Mouse (Mus musculus) bone marrow macrophage, adult 2 months (primary cell): ENCODE data around the gene Zbtb16. TPM values are rescaled to one million over a fixed set of nuclear protein-coding genes. Genes with fewer than 3 reads are reported as not detected.

Experiments
- H3K27ac ChIP-seq: 2 replicates; pipeline ENCODE4 v1.5.1; 2012; ENCODE audit warnings: low read depth, low read length; ENCODE audit not compliant: insufficient read depth
- H3K4me1 ChIP-seq: 2 replicates; pipeline ENCODE4 v1.6.1; 2012; ENCODE audit warnings: low read length; ENCODE audit not compliant: control insufficient read depth, insufficient read depth
- H3K4me3 ChIP-seq: 2 replicates; pipeline ENCODE4 v1.5.1; 2012; ENCODE audit warnings: mild to moderate bottlenecking, low read length, moderate library complexity; ENCODE audit not compliant: insufficient read depth
- CTCF ChIP-seq: IDR thresholded peaks from 2 replicates; pipeline ENCODE4 v1.5.1; 2012; ENCODE audit warnings: low read depth, mild to moderate bottlenecking, low read length, moderate library complexity
- POLR2A ChIP-seq: IDR thresholded peaks from 2 replicates; pipeline ENCODE4 v1.6.1; 2012; ENCODE audit warnings: mild to moderate bottlenecking, low read depth, low read length, borderline replicate concordance
- polyA plus RNA-seq: library from polyadenylated mRNA; stranded (reverse); fragments of >200 nt; gene quantifications from 2 replicates; pipeline ENCODE4 v1.2.4, GENCODE M21; 2012; ENCODE audit not compliant: missing spikeins, insufficient read depth, insufficient read length

Zbtb16 gene
- polyA plus RNA-seq, 1 experiment, result 2.9 TPM

DNA sequence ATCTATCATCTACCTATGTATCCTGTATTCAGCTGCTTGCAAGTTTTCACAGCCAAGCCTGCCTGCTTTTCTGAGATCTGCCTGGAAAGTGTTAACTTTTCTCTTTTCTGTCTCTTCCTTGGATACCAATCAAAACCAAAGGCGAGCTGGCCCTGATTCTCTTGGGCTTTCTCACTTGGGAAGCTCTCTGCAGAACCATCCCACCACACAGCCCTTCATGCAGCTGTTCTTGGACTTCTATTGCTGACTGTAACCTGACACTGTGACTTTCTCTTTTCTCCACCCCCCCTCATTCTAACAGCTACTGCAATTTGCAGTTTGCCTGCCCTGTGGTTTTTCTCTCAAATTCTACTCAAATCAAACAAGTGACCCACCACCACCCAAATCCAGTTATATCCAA lies 225.0 kb downstream of the Zbtb16 start:
- no peaks in the 10 kb centered on the region for H3K4me1 ChIP-seq
- no peak for TF ChIP-seq CTCF
- H3K4me3 ChIP-seq, result no peak overlapping the region
- H3K27ac ChIP-seq, result no peak overlapping the region

DNA sequence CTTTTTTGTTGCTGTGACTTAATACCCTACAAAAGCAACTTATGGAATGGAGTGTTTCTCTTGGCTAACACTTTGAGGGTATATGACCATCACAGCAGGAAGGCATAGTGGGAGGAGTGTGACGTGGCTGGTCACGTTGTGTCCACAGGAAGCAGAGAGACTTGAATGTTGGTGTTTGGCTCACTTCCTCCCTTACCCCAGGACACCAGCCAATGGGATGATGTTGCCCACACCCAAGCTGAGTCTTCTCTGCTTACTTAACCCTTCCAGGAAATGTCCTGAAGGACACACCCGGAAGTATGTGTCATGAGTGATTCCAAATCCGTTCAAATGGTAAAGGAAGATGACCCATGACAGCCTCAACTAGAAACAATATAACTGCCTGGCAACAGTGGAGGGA lies 226.3 kb downstream of the Zbtb16 start:
- Histone ChIP-seq H3K4me3 (no peak overlapping the region), H3K4me1 (no peaks in the 10 kb centered on the region), H3K27ac (no peak overlapping the region)
- no peak for TF ChIP-seq CTCF
- no peak for TF ChIP-seq POLR2A

DNA sequence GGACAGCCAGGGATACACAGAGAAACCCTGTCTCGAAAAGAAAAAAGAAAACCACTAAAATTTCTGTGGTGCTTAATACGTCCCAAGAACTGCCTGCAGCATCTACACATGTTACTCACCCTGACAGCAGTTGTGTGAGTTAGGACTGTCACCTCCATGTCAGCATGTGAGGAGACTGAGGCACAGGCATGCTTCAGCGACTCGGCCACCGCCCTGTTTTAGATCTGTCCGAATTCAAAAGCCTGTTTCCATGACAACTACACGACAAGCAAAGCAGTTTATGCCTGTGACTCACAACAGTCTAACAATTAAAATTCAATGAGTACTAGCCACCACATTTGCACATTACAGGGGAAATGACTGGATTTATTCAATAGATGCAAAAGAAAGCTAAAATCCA lies 228.6 kb downstream of the Zbtb16 start:
- H3K4me3 ChIP-seq, result no peak overlapping the region
- H3K27ac ChIP-seq, result no peak overlapping the region
- no peaks in the 10 kb centered on the region for H3K4me1 ChIP-seq
- no peak for TF ChIP-seq POLR2A
- no peak for TF ChIP-seq CTCF

DNA sequence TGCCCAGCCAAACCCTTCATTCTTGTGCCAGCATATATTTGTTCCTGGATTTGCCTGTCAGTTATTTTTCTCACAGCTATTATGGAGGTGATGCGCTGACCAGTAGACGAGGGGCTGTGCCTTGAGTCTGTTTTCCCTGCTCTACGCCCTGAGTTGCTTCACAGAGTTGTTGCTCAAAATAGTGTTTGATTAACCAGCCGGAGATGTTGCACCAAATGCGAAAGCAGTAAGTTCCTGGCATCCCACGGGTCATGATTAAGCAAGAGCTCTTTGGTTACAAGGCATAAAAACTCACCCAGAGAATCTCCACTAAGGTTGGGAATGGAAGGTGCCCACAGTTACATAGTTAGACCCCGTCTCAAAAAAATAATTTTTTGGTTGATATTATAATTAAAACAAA lies 229.9 kb downstream of the Zbtb16 start:
- TF ChIP-seq POLR2A, result no peak
- no peak for TF ChIP-seq CTCF
- Histone ChIP-seq H3K4me3 (no peak overlapping the region), H3K4me1 (no peaks in the 10 kb centered on the region), H3K27ac (no peak overlapping the region)

DNA sequence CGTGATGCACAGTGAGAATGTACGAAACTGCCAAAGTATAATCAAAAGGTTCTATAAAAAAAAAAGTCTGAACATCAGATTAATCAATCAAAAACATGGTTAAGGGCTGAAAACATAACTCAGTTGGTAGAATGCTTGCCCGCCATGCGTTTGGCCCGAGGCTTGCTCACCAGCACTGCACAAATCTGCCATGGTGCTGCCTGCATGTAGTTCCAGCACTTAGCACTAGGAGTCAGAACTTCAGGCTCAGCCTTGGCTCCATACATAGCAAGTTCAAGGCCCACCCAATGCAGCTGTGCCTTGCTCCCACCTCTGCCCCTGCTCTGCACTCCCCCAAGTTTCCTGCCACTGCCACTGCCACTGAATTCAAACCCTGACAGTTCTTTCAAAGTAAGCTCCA lies 230.3 kb downstream of the Zbtb16 start:
- no peak overlapping the region for H3K27ac ChIP-seq
- no peaks in the 10 kb centered on the region for H3K4me1 ChIP-seq
- TF ChIP-seq CTCF (no peak), POLR2A (no peak)
- H3K4me3 ChIP-seq, result no peak overlapping the region

DNA sequence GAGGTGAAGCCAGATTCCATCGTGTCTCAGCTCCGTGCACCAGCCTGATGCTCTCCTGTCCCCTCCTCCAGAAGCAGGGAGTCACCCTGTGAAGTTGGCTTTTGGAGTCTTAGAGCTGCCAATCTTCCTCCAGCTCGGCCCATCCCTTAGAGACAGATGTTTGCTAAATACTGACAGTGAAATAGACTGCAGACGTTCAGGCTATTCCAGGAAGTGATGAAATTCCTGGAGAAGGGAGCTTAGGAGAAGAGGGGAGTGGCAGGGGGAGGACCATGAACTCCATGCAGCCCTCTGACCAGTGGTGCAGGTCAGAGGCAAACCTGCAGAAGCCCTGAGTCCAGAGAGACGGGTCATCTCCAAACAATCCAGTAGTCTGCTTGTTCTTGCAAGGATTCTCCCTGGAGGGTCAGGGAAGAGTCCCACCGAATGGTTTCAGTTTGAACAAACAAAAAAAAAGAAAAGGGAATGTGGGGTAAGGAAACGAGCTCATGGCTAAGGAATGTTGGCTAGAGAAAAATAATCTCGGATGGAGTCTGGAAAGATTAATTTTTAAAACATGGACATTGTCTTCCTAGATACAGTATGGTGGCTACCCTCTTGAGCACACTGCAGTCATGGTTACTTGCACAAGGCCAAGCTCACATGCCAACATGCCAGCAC lies 231.0 kb downstream of the Zbtb16 start, which contains the start of gene Nnmt:
Gene Nnmt, minus strand, starts transcription at position 215 of the 660 bp plus-strand sequence.
- no peak within 1 kb of the TSS for H3K27ac ChIP-seq
- H3K4me3 ChIP-seq, result no peak within 1 kb of the TSS
- H3K4me1 ChIP-seq, result no peaks in the 10 kb centered on the region
- TF ChIP-seq POLR2A (no peak), CTCF (no peak)

Other genes starting within 250 kb of the Zbtb16 start
- 0.80 TPM in 1 of 2 replicates, not detected in the other for gene Nnmt, start 231.1 kb downstream of the Zbtb16 start, polyA plus RNA-seq
- not detected in 2 replicates for gene Htr3a, start 74.9 kb upstream of the Zbtb16 start, polyA plus RNA-seq
- gene Htr3b, start 128.8 kb upstream of the Zbtb16 start, polyA plus RNA-seq, result not detected in 2 replicates
- 18.2 and 18.7 TPM in 2 replicates for gene Usp28, start 149.2 kb upstream of the Zbtb16 start, polyA plus RNA-seq
- 16.7 and 20.5 TPM in 2 replicates for gene Zw10, start 219.4 kb upstream of the Zbtb16 start, polyA plus RNA-seq
- not detected in 2 replicates for gene Tmprss5, start 245.0 kb upstream of the Zbtb16 start, polyA plus RNA-seq